Mouse (Mus musculus) stomach, embryonic 14.5 days (tissue): ENCODE measurements around the gene Rbm12. TPM values are rescaled to one million over a fixed set of nuclear protein-coding genes. Genes with fewer than 3 reads are reported as not detected.

ENCODE experiments used
- ATAC-seq: fragments of 200-750 bp; cut with Nextera tagmentation; 2 replicates; pipeline ENCODE4 v1.8.0; 2017; ENCODE audit warnings: low read depth, moderate TSS enrichment; ENCODE audit not compliant: insufficient number of reproducible peaks, insufficient read depth, low FRiP score
- H3K27ac ChIP-seq: fragments of 300-500 bp; sonication (generic); 2 replicates; pipeline ENCODE4 v1.5.1; 2014; ENCODE audit warnings: mild to moderate bottlenecking, low read length, moderate library complexity, mixed read lengths
- H3K27me3 ChIP-seq: fragments of 300-500 bp; sonication (generic); 2 replicates; pipeline ENCODE4 v1.6.1; 2014; ENCODE audit warnings: low read length, control low read depth, mixed read lengths; ENCODE audit not compliant: control insufficient read depth, insufficient read depth
- H3K36me3 ChIP-seq: fragments of 300-500 bp; sonication (generic); 2 replicates; pipeline ENCODE4 v1.6.1; 2014; ENCODE audit warnings: mild to moderate bottlenecking, control low read depth, low read length, moderate library complexity, mixed read lengths; ENCODE audit not compliant: control insufficient read depth, insufficient read depth
- H3K4me1 ChIP-seq: fragments of 300-500 bp; sonication (generic); 2 replicates; pipeline ENCODE4 v1.6.1; 2014; ENCODE audit warnings: low read length, control low read depth, mixed read lengths; ENCODE audit not compliant: control insufficient read depth, insufficient read depth
- H3K4me2 ChIP-seq: fragments of 300-500 bp; sonication (generic); replicated peaks from 2 replicates; pipeline ENCODE4 v1.6.1; 2014; ENCODE audit warnings: low read depth, low read length, control low read depth
- H3K4me3 ChIP-seq: fragments of 300-500 bp; sonication (generic); 2 replicates; pipeline ENCODE4 v1.5.1; 2014; ENCODE audit warnings: low read depth, low read length, control low read depth
- H3K9ac ChIP-seq: fragments of 300-500 bp; sonication (generic); replicated peaks from 2 replicates; pipeline ENCODE4 v1.6.1; 2014; ENCODE audit warnings: low read depth, mild to moderate bottlenecking, control low read depth, low read length, moderate library complexity, mixed read lengths
- H3K9me3 ChIP-seq: fragments of 300-500 bp; sonication (generic); 2 replicates; pipeline ENCODE4 v1.6.1; 2016; ENCODE audit warnings: low read depth, low read length, control low read depth; ENCODE audit not compliant: control insufficient read depth
- WGBS: fragments of 180-500 bp; shearing (Covaris S2); extraction: QIAGEN DNeasy Blood & Tissue Kit; methylation state at CpG from one replicate; pipeline ENCODE4 v1.1.7; 2014; 5-methylcytosine and 5-hydroxymethylcytosine counted together
- polyA plus RNA-seq: library from polyadenylated mRNA; unstranded; fragments of >200 nt; fragmentation: Nextera tagmentation; extraction: Ambion mirVana; gene quantifications from 2 replicates; pipeline ENCODE4 v1.2.1, GENCODE M21; 2014

Gene Rbm12
- polyA plus RNA-seq: 30.1 and 31.5 TPM in 2 replicates

- peak; percentile 90 for ATAC-seq
- H3K27ac ChIP-seq: peak within 1 kb of the TSS; percentile 90
- no peaks in the 10 kb centered on the region for H3K36me3 ChIP-seq
- H3K27me3 ChIP-seq: no peaks in the 10 kb centered on the region
- peak within 1 kb of the TSS; percentile 99 for H3K9ac ChIP-seq
- no peaks in the 10 kb centered on the region for H3K9me3 ChIP-seq
- peak within 1 kb of the TSS; percentile 97 for H3K4me3 ChIP-seq
- H3K4me2 ChIP-seq: peak within 1 kb of the TSS; percentile 51
- H3K4me1 ChIP-seq: peaks cover 10% of the 10 kb centered on the region; the same call in 1 of the 2 replicates
- under 1% methylated on average over 65 of the region's 74 CpGs for WGBS
These were observed at the start of gene Rbm12, which contains the start of gene Cpne1 for GRCm38 (mm10) chr2:156111358-156112079. Gene Rbm12 (minus strand): TSS chr2:156111978. Gene Cpne1 (minus strand): TSS chr2:156111965.

GRCm38 (mm10) chr2:156151538-156151937, 39.8 kb upstream of the Rbm12 start:
- H3K4me1 ChIP-seq: no peaks in the 10 kb centered on the region
- H3K9ac ChIP-seq: no peak overlapping the region
- H3K4me3 ChIP-seq: no peak overlapping the region
- no peak overlapping the region for H3K4me2 ChIP-seq
- no peaks in the 10 kb centered on the region for H3K9me3 ChIP-seq
- H3K36me3 ChIP-seq: peaks cover 80% of the 10 kb centered on the region
- H3K27ac ChIP-seq: no peak overlapping the region
- no peak for ATAC-seq
- H3K27me3 ChIP-seq: no peaks in the 10 kb centered on the region

- WGBS: 83% methylated on average over 3 of the region's 3 CpGs
- ATAC-seq: no peak
- Histone ChIP-seq H3K36me3 (peaks cover 48% of the 10 kb centered on the region), H3K4me3 (no peak overlapping the region), H3K27ac (no peak overlapping the region), H3K4me2 (no peak overlapping the region), H3K9ac (no peak overlapping the region), H3K4me1 (peaks cover 5% of the 10 kb centered on the region; the same call in 1 of the 2 replicates), H3K27me3 (no peaks in the 10 kb centered on the region), H3K9me3 (no peaks in the 10 kb centered on the region)
These were observed 35.6 kb upstream of the Rbm12 start for GRCm38 (mm10) chr2:156147316-156147915.

- Histone ChIP-seq H3K4me1 (peaks cover 5% of the 10 kb centered on the region; the same call in 1 of the 2 replicates), H3K9ac (no peak overlapping the region), H3K27ac (no peak overlapping the region), H3K4me3 (no peak overlapping the region), H3K4me2 (no peak overlapping the region), H3K36me3 (peaks cover 44% of the 10 kb centered on the region), H3K27me3 (no peaks in the 10 kb centered on the region), H3K9me3 (no peaks in the 10 kb centered on the region)
- no peak for ATAC-seq
- WGBS: 68% methylated on average over 5 of the region's 5 CpGs
These were observed 34.7 kb upstream of the Rbm12 start for GRCm38 (mm10) chr2:156146272-156146989.

GRCm38 (mm10) chr2:156145486-156146130, 33.8 kb upstream of the Rbm12 start:
- Histone ChIP-seq H3K4me1 (peaks cover 5% of the 10 kb centered on the region; the same call in 1 of the 2 replicates), H3K9ac (no peak overlapping the region), H3K36me3 (peaks cover 40% of the 10 kb centered on the region), H3K4me2 (peak overlapping the region; percentile 56), H3K27ac (no peak overlapping the region), H3K27me3 (no peaks in the 10 kb centered on the region), H3K4me3 (peak overlapping the region; percentile 64; the same call in 1 of the 2 replicates), H3K9me3 (no peaks in the 10 kb centered on the region)
- WGBS: 56% methylated on average over 11 of the region's 11 CpGs
- no peak for ATAC-seq

GRCm38 (mm10) chr2:156143953-156144724, 32.4 kb upstream of the Rbm12 start, which contains the start of the genes Romo1 and Nfs1:
Gene Romo1 (plus strand): TSS chr2:156144039.
Gene Nfs1 (minus strand): TSS chr2:156144186.
- Histone ChIP-seq H3K36me3 (peaks cover 26% of the 10 kb centered on the region), H3K4me1 (peaks cover 5% of the 10 kb centered on the region; the same call in 1 of the 2 replicates), H3K4me3 (peak within 1 kb of the TSS; percentile 64), H3K9me3 (no peaks in the 10 kb centered on the region), H3K27ac (peak within 1 kb of the TSS; percentile 92), H3K4me2 (peak within 1 kb of the TSS; percentile 82), H3K9ac (peak within 1 kb of the TSS; percentile 73), H3K27me3 (no peaks in the 10 kb centered on the region)
- ATAC-seq: peak; percentile 96
- under 1% methylated on average over 67 of the region's 70 CpGs for WGBS

- H3K36me3 ChIP-seq: peaks cover 18% of the 10 kb centered on the region
- 2% methylated on average over 16 of the region's 16 CpGs for WGBS
- ATAC-seq: no peak
- peaks cover 5% of the 10 kb centered on the region; the same call in 1 of the 2 replicates for H3K4me1 ChIP-seq
- peak overlapping the region; percentile 82 for H3K4me2 ChIP-seq
- H3K27ac ChIP-seq: peak overlapping the region; percentile 92
- no peaks in the 10 kb centered on the region for H3K9me3 ChIP-seq
- H3K27me3 ChIP-seq: no peaks in the 10 kb centered on the region
- H3K4me3 ChIP-seq: peak overlapping the region; percentile 64
- peak overlapping the region; percentile 73 for H3K9ac ChIP-seq
These were observed 31.6 kb upstream of the Rbm12 start for GRCm38 (mm10) chr2:156143367-156143766.
